11 mouse cellular contexts compared by ENCODE assay signal in genomic region chr7:74381881-74382281, GRCm38 (mm10).
DNase-seq lines count a peak whose midpoint lies in the region; ATAC-seq lines count a peak whose summit lies in the region.
"Had no signal": no experiment of that assay in that cellular context is flagged by ENCODE, and none has a peak within 500 bp of the region (broad histone marks: within the 10 kb centered on the region; RNA-seq: fewer than 3 reads in every experiment).

No protein-coding gene starts in this region.

- no peak overlapping the region for H3K4me3 ChIP-seq in kidney, embryonic 14.5 days (ENCODE audit: low read length)
- H3K4me3 ChIP-seq in hindbrain, embryonic 16.5 days (ENCODE audit: low read length), result no peak overlapping the region
- H3K4me3 ChIP-seq: embryonic facial prominence, embryonic 12.5 days; neural tube, embryonic 12.5 days had no signal

- no peak for ATAC-seq in kidney, embryonic 14.5 days (ENCODE audit: low FRiP score, low TSS enrichment)
- ATAC-seq in hindbrain, embryonic 16.5 days, result no peak

- WGBS in kidney, embryonic 14.5 days, result 64% methylated on average over 2 of the region's 2 CpGs
- 76% methylated on average over 2 of the region's 2 CpGs for WGBS in hindbrain, embryonic 16.5 days

- peak; percentile 43 to 58 for DNase-seq in kidney, adult 8-10 months
- peak; percentile 64 for DNase-seq in cerebellum, adult 8-10 months
- peak; percentile 77 for DNase-seq in heart, adult 8-10 months (ENCODE audit: low spot score)
- peak; percentile 34 to 55 for DNase-seq in kidney, postnatal 36 days
- no peak for DNase-seq in right cerebral cortex, postnatal 4 days
- no peak for DNase-seq in thymus, postnatal 14 days
- DNase-seq: left cerebral cortex, postnatal 4 days had no signal

- H3K9me3 ChIP-seq in kidney, embryonic 14.5 days (ENCODE audit: control insufficient read depth, low read length), result no peaks in the 10 kb centered on the region
- H3K9me3 ChIP-seq in hindbrain, embryonic 16.5 days (ENCODE audit: control insufficient read depth, low read length), result no peaks in the 10 kb centered on the region
- H3K9me3 ChIP-seq: embryonic facial prominence, embryonic 12.5 days; neural tube, embryonic 12.5 days had no signal

- peaks cover 24% of the 10 kb centered on the region for H3K4me1 ChIP-seq in kidney, embryonic 14.5 days (ENCODE audit: control insufficient read depth, insufficient read depth, low read length)
- no peaks in the 10 kb centered on the region; the same call in 1 of the 2 replicates for H3K4me1 ChIP-seq in hindbrain, embryonic 16.5 days (ENCODE audit: control insufficient read depth, insufficient read depth, low read depth, low read length)
- H3K4me1 ChIP-seq: embryonic facial prominence, embryonic 12.5 days; neural tube, embryonic 12.5 days had no signal

- H3K9ac ChIP-seq in kidney, embryonic 14.5 days (ENCODE audit: low read depth, low read length), result no peak overlapping the region
- H3K9ac ChIP-seq in hindbrain, embryonic 16.5 days (ENCODE audit: low read depth, low read length), result no peak overlapping the region
- H3K9ac ChIP-seq: embryonic facial prominence, embryonic 12.5 days; neural tube, embryonic 12.5 days had no signal

- H3K27me3 ChIP-seq in kidney, embryonic 14.5 days (ENCODE audit: control insufficient read depth, insufficient read depth, low read length), result no peaks in the 10 kb centered on the region; the same call in 1 of the 2 replicates
- no peaks in the 10 kb centered on the region for H3K27me3 ChIP-seq in hindbrain, embryonic 16.5 days (replicated peaks; ENCODE audit: control insufficient read depth, insufficient read depth, low read length)
- H3K27me3 ChIP-seq: embryonic facial prominence, embryonic 12.5 days; neural tube, embryonic 12.5 days had no signal

- H3K36me3 ChIP-seq in kidney, embryonic 14.5 days (ENCODE audit: control insufficient read depth, insufficient read depth, low read length), result no peaks in the 10 kb centered on the region
- no peaks in the 10 kb centered on the region for H3K36me3 ChIP-seq in hindbrain, embryonic 16.5 days (ENCODE audit: control insufficient read depth, insufficient read depth, low read length)
- H3K36me3 ChIP-seq: embryonic facial prominence, embryonic 12.5 days; neural tube, embryonic 12.5 days had no signal

- no peak overlapping the region for H3K27ac ChIP-seq in kidney, embryonic 14.5 days (ENCODE audit: low read depth, low read length)
- no peak overlapping the region for H3K27ac ChIP-seq in hindbrain, embryonic 16.5 days (ENCODE audit: low read depth, low read length)
- H3K27ac ChIP-seq: embryonic facial prominence, embryonic 12.5 days; neural tube, embryonic 12.5 days had no signal

- no peak overlapping the region for H3K4me2 ChIP-seq in kidney, embryonic 14.5 days (replicated peaks; ENCODE audit: low read depth, low read length)
- no peak overlapping the region for H3K4me2 ChIP-seq in hindbrain, embryonic 16.5 days (ENCODE audit: low read length)
- H3K4me2 ChIP-seq: embryonic facial prominence, embryonic 12.5 days; neural tube, embryonic 12.5 days had no signal

Comparison
In these comparisons a context has a peak if more than half of its experiments do, and no peak if none do; other contexts are left out.
1. DNase-seq: peak in kidney, adult 8-10 months (2 of 2), cerebellum, adult 8-10 months (single experiment), heart, adult 8-10 months (single experiment) and kidney, postnatal 36 days (2 of 2); none in right cerebral cortex, postnatal 4 days (single experiment) and thymus, postnatal 14 days (single experiment).